Mouse (Mus musculus) CH12.LX (cell line): ENCODE data around the gene Pigw. TPM values are rescaled to one million over a fixed set of nuclear protein-coding genes. Genes with fewer than 3 reads are reported as not detected.
A peak's percentile ranks its signal among the peaks of the same experiment; 100 is the strongest.

Experiments used
- DNase-seq: peaks from one replicate; pipeline ENCODE4 v3.0.0-alpha.2; 2013; ENCODE audit errors: extremely low read depth
- H3K27ac ChIP-seq: 2 replicates; pipeline ENCODE4 v1.5.1; 2012; ENCODE audit warnings: low read depth, mild to moderate bottlenecking, control low read depth, moderate library complexity; ENCODE audit not compliant: insufficient read depth
- H3K27me3 ChIP-seq: replicated peaks from 2 replicates; pipeline ENCODE3; 2012; ENCODE audit warnings: inconsistent platforms
- H3K36me3 ChIP-seq, 2 experiments: replicated peaks in 1 of 2; 2 replicates each; pipeline versions ENCODE3 to v1.6.1; 2012; ENCODE audit warnings: inconsistent platforms in 1 of 2, low read length in 1 of 2, mild to moderate bottlenecking in 1 of 2, mixed read lengths in 1 of 2, moderate library complexity in 1 of 2; ENCODE audit not compliant: control insufficient read depth in 1 of 2, insufficient read depth in 1 of 2
- H3K4me1 ChIP-seq, 2 experiments: 2 replicates each; pipeline ENCODE4 v1.6.1; 2012; ENCODE audit warnings: inconsistent platforms in 1 of 2, moderate library complexity in 1 of 2; ENCODE audit not compliant: insufficient read depth in 2 of 2, control insufficient read depth in 1 of 2
- H3K4me2 ChIP-seq: 2 replicates; pipeline ENCODE4 v1.6.1; 2012; ENCODE audit warnings: low read depth, mild to moderate bottlenecking, control low read depth; ENCODE audit not compliant: poor library complexity, insufficient read depth, severe bottlenecking
- H3K4me3 ChIP-seq, 3 experiments: fragments of 150-350 bp in 1 of 3; sonication (generic) in 1 of 3; replicated peaks in 1 of 3; 2 replicates each; pipeline versions ENCODE3 to v1.5.1; 2011 to 2012; ENCODE audit warnings: low read depth in 2 of 3, low read length in 2 of 3, mild to moderate bottlenecking in 2 of 3, moderate library complexity in 2 of 3, control low read depth in 1 of 3, improper control_type of control experiment in 1 of 3, inconsistent platforms in 1 of 3, mixed read lengths in 1 of 3; ENCODE audit not compliant: poor library complexity in 1 of 3
- H3K79me2 ChIP-seq: replicated peaks from 2 replicates; pipeline ENCODE4 v1.6.1; 2012; ENCODE audit warnings: mild to moderate bottlenecking, moderate library complexity; ENCODE audit not compliant: control insufficient read depth, poor library complexity, insufficient read depth, severe bottlenecking; ENCODE audit errors: extremely low read depth
- H3K9ac ChIP-seq: 2 replicates; pipeline ENCODE4 v1.6.1; 2012; ENCODE audit warnings: low read depth, mild to moderate bottlenecking, control low read depth, moderate library complexity; ENCODE audit not compliant: insufficient read depth
- H3K9me3 ChIP-seq: replicated peaks from 2 replicates; pipeline ENCODE3; 2012; ENCODE audit warnings: low read length, inconsistent platforms, mixed read lengths
- BHLHE40 ChIP-seq: IDR thresholded peaks from 2 replicates; pipeline ENCODE4 v1.6.1; 2011; ENCODE audit warnings: mild to moderate bottlenecking, low read depth, low read length, improper control_type of control experiment
- CHD1 ChIP-seq: IDR thresholded peaks from 2 replicates; pipeline ENCODE4 v1.6.1; 2012; ENCODE audit warnings: low read depth, low read length, improper control_type of control experiment, inconsistent platforms
- CTCF ChIP-seq, 2 experiments: IDR thresholded peaks in 1 of 2; conservative IDR thresholded peaks in 1 of 2; 2 replicates each; pipeline ENCODE4 v1.5.1; 2011 to 2012; ENCODE audit warnings: low read depth in 2 of 2, low read length in 2 of 2, improper control_type of control experiment in 1 of 2, inconsistent platforms in 1 of 2, mild to moderate bottlenecking in 1 of 2, moderate library complexity in 1 of 2
- ELF1 ChIP-seq: IDR thresholded peaks from 2 replicates; pipeline ENCODE4 v1.6.1; 2014; ENCODE audit warnings: low read depth, mild to moderate bottlenecking, inconsistent platforms, low read length, improper control_type of control experiment
- ETS1 ChIP-seq: conservative IDR thresholded peaks from 2 replicates; pipeline ENCODE4 v1.6.1; 2012; ENCODE audit warnings: low read depth, mild to moderate bottlenecking, inconsistent platforms, low read length, improper control_type of control experiment, moderate library complexity
- GABPA ChIP-seq: IDR thresholded peaks from 2 replicates; pipeline ENCODE4 v1.6.1; 2012; ENCODE audit warnings: low read depth, low read length, improper control_type of control experiment, inconsistent platforms; ENCODE audit not compliant: insufficient replicate concordance
- JUN ChIP-seq: IDR thresholded peaks from 2 replicates; pipeline ENCODE4 v1.6.1; 2011; ENCODE audit warnings: low read depth, mild to moderate bottlenecking, low read length, improper control_type of control experiment, moderate library complexity; ENCODE audit not compliant: insufficient read depth
- JUND ChIP-seq: conservative IDR thresholded peaks from 2 replicates; pipeline ENCODE4 v1.6.1; 2011; ENCODE audit warnings: low read depth, low read length, improper control_type of control experiment
- MAX ChIP-seq: IDR thresholded peaks from 2 replicates; pipeline ENCODE4 v1.6.1; 2011; ENCODE audit warnings: low read length, improper control_type of control experiment
- MXI1 ChIP-seq: IDR thresholded peaks from 2 replicates; pipeline ENCODE4 v1.6.1; 2011; ENCODE audit warnings: mild to moderate bottlenecking, low read depth, low read length, improper control_type of control experiment
- RCOR1 ChIP-seq: conservative IDR thresholded peaks from 2 replicates; pipeline ENCODE4 v1.6.1; 2012; ENCODE audit warnings: low read depth, mild to moderate bottlenecking, inconsistent platforms, low read length, improper control_type of control experiment
- SMC3 ChIP-seq: IDR thresholded peaks from 2 replicates; pipeline ENCODE4 v1.6.1; 2011; ENCODE audit warnings: low read depth, low read length, improper control_type of control experiment
- TBP ChIP-seq: conservative IDR thresholded peaks from 2 replicates; pipeline ENCODE4 v1.6.1; 2011; ENCODE audit warnings: low read depth, low read length, improper control_type of control experiment
- TCF12 ChIP-seq: IDR thresholded peaks from 2 replicates; pipeline ENCODE4 v1.6.1; 2014; ENCODE audit warnings: low read depth, mild to moderate bottlenecking, inconsistent platforms, low read length, improper control_type of control experiment
- UBTF ChIP-seq: IDR thresholded peaks from 2 replicates; pipeline ENCODE4 v1.6.1; 2012; ENCODE audit warnings: low read depth, mild to moderate bottlenecking, inconsistent platforms, low read length, improper control_type of control experiment, moderate library complexity
- ZC3H11A ChIP-seq: IDR thresholded peaks from 2 replicates; pipeline ENCODE4 v1.6.1; 2012; ENCODE audit warnings: low read depth, mild to moderate bottlenecking, inconsistent platforms, low read length, improper control_type of control experiment
- ZMIZ1 ChIP-seq: IDR thresholded peaks from 2 replicates; pipeline ENCODE4 v1.6.1; 2012; ENCODE audit warnings: low read depth, mild to moderate bottlenecking, inconsistent platforms, low read length, improper control_type of control experiment
- ZNF384 ChIP-seq: IDR thresholded peaks from 2 replicates; pipeline ENCODE4 v1.6.1; 2012; ENCODE audit warnings: low read depth, low read length, improper control_type of control experiment, inconsistent platforms
- dilution Hi-C: fragments of 300-500 bp; cut with MboI; formaldehyde crosslinking; loops from 2 replicates; pipeline ENCODE4 v1.14.3; 2020; ENCODE audit warnings: low sequenced_read_pairs; ENCODE audit not compliant: extremely low pct_unique_long_range_greater_than_20kb, extremely low pct_ligation_motif_present
- in situ Hi-C: fragments of 300-500 bp; cut with MboI; formaldehyde crosslinking; loops from 3 replicates; pipeline ENCODE4 v1.14.3; 2019; ENCODE audit warnings: low sequenced_read_pairs, low pct_ligation_motif_present, low pct_unique_long_range_greater_than_20kb, mixed read lengths
- polyA plus RNA-seq: library from polyadenylated mRNA; unstranded; fragments of >175 nt; gene quantifications from 2 replicates; pipeline ENCODE4 v1.2.1, GENCODE M21; 2012; ENCODE audit warnings: low read depth; ENCODE audit not compliant: insufficient read length
- total RNA-seq, 2 experiments: library from RNA; depleted of rRNA; stranded (reverse); fragments of 300-350 nt in 1 of 2; fragments of >200 nt in 1 of 2; gene quantifications; 2 replicates each; pipeline ENCODE4 v1.2.3; 2012 to 2014

Pigw gene
- total and polyA plus RNA-seq, 3 experiments: 5.7 to 9.2 (median 6.5) TPM

GRCm38 (mm10) chr11:84828516-84829399 is 51.3 kb downstream of the Pigw start, which contains the start of gene Dhrs11 (continued):
- TF ChIP-seq UBTF: no peak
- TF ChIP-seq RCOR1: no peak
- peak; percentile 91; the same call in 1 of the 2 replicates for TF ChIP-seq ZMIZ1
- no peak; the same call in 1 of the 2 replicates for TF ChIP-seq CHD1
- peak; percentile 69 for TF ChIP-seq TBP
- peak; percentile 93 for TF ChIP-seq BHLHE40
- no peak for TF ChIP-seq JUN
- peak; percentile 88 for TF ChIP-seq TCF12
- peak; percentile 98 for TF ChIP-seq ELF1
- no peak for TF ChIP-seq SMC3
- TF ChIP-seq ETS1: peak; percentile 68
- TF ChIP-seq GABPA: no peak
- TF ChIP-seq JUND: no peak
- TF ChIP-seq CTCF (conservative IDR thresholded peaks at IDR 0.05 in 1 of 2, IDR thresholded peaks at IDR 0.05 in 1 of 2; ENCODE audit: low read depth in 2 of 2, low read length in 2 of 2): no peak
- peak; percentile 96 for TF ChIP-seq MXI1

- Histone ChIP-seq H3K36me3 (peaks cover 17 to 63% of the 10 kb centered on the region in 2 experiments), H3K9me3 (no peaks in the 10 kb centered on the region), H3K27me3 (no peaks in the 10 kb centered on the region), H3K4me3 (peak overlapping the region; percentile 85 to 95 (median 88)), H3K4me2 (peak overlapping the region; percentile 83), H3K79me2 (peaks cover 4% of the 10 kb centered on the region; the same call in 1 of the 2 replicates), H3K27ac (no peak overlapping the region), H3K9ac (peak overlapping the region; percentile 84), H3K4me1 (peaks cover 6 to 36% of the 10 kb centered on the region in 2 experiments)
- dilution Hi-C loops: no loop called here
- DNase-seq: peak; percentile 31
- in situ Hi-C loops: no loop called here
- TF ChIP-seq JUND (no peak), ZNF384 (peak; percentile 67)
Measured at GRCm38 (mm10) chr11:84827901-84828503, 52.1 kb downstream of the Pigw start.

GRCm38 (mm10) chr11:84827492-84827891 is 52.6 kb downstream of the Pigw start:
- peaks cover 16 to 63% of the 10 kb centered on the region in 2 experiments for H3K36me3 ChIP-seq
- no peak overlapping the region for H3K4me2 ChIP-seq
- peaks cover 6 to 38% of the 10 kb centered on the region in 2 experiments for H3K4me1 ChIP-seq
- H3K4me3 ChIP-seq: no peak overlapping the region
- no peaks in the 10 kb centered on the region for H3K27me3 ChIP-seq
- TF ChIP-seq MAX: no peak
- no peak for TF ChIP-seq ZC3H11A
- no peak overlapping the region for H3K27ac ChIP-seq
- DNase-seq: no peak
- dilution Hi-C loops (no loop called here), in situ Hi-C loops (no loop called here)
- no peak overlapping the region; the same call in 1 of the 2 replicates for H3K9ac ChIP-seq
- no peaks in the 10 kb centered on the region for H3K79me2 ChIP-seq
- no peaks in the 10 kb centered on the region for H3K9me3 ChIP-seq
